Mouse (Mus musculus) layer of hippocampus, postnatal 10 days (tissue): ENCODE data around the gene Gm17349. TPM values are rescaled to one million over a fixed set of nuclear protein-coding genes. Genes with fewer than 3 reads are reported as not detected.
"Not testable (repeated sequence)": the region's sequence is repeated elsewhere in the genome, so short reads cannot be mapped to it uniquely, and the experiment has no call there.

Experiments used
- DNase-seq, 2 experiments: peaks; one replicate each; pipeline ENCODE4 v3.0.0; 2021; ENCODE audit warnings: low spot score in 2 of 2
- total RNA-seq, 2 experiments: library from RNA; stranded (reverse); gene quantifications; 2 replicates each; pipeline ENCODE4 v1.2.3; 2021

The Gm17349 gene
- total RNA-seq, 2 experiments from 2014 or later, result 1.5 to 2.2 TPM

DNA sequence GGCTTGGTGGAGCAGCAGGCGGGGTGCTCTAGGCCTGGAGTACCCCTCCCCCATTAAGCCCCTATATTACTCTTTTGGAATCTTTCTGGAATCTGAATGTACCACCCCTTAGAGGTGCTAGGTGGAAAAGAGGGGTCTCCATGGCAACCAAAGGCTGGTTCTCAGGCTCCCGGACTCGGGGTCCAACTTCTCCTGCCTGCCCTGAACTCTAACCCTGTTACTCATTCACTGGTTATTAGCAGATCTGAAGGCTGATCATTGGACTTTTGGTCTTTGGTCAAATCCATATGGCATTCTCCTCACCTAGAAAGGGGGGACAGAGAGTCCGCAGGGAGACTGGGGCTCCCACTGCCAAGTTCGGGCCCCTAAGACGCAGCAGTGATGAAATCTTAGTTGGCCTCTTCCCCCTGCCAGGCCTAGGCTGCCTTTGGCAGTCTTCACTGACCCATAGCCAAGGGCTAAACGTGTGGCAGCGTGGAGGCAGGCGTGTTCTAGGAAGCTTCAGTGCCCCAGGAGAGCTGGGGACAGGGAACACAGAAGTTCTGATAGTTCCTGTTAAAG, 13.3 kb upstream of the Gm17349 start:
- DNase-seq, result no peak

DNA sequence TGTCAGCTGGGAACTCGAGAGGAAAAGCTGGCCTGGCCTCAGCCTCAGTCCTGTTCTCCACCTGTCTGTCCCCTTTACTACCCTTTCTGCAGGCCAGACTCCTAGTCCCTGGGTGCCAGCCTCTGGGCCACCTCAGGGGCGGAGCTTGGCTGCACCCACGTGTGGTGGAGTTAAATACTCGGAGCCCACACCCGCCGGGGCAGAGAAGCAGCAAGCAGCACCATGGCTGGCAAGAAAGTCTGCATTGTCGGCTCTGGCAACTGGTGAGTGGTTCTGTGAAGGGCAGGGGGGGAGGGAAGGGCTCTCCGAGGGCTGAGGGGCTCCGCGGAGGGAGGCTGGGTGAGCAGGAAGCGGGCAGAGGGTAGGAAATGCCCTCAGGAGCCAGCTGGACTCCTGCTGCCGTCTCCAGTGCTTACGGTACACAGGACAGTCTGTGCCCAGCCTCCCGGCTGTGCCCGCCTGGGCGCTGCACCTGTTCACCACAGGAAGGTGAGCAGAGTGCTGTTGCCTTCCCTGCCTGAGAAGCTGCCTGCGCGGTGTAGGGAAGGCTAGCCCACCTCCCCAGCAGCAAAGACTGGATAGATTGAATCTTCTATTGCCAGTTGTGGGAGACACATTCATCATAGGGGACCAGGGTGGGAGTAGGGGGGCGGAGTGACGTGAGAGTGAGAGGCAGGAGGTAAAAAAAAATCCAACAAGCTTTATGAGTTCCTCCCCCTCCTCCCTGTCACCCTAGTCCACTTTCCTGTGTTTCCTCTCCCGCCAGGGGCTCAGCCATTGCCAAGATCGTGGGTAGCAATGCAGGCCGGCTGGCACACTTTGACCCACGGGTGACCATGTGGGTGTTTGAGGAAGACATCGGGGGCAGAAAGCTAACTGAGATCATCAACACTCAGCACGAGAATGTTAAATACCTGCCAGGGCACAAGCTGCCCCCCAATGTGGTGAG, 12.4 kb upstream of the Gm17349 start, which contains the start of gene Gpd1:
Gpd1 (plus strand) TSS at position 130 of the 949 bp plus-strand sequence.
- peak; percentile 67 to 73 for DNase-seq

DNA sequence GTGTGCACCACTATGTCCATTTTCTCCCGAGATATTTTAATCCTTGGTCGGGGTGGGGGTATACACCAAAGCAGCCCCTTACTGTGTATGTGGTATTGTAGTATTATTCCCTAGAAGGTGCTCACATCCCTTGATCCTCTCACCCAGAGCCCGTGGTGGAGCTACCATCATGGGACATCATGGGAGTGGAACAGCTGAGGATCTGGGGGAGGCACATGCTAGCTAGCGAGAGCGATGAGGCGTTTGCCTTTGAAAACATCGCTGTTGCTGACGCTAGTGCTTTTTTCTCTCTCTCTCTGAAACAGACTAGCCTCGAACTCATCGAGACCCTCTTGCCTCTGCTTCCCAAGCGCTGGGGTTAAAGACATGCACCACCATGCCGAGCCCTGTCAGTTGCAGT, 11.5 kb upstream of the Gm17349 start:
- no peak for DNase-seq

DNA sequence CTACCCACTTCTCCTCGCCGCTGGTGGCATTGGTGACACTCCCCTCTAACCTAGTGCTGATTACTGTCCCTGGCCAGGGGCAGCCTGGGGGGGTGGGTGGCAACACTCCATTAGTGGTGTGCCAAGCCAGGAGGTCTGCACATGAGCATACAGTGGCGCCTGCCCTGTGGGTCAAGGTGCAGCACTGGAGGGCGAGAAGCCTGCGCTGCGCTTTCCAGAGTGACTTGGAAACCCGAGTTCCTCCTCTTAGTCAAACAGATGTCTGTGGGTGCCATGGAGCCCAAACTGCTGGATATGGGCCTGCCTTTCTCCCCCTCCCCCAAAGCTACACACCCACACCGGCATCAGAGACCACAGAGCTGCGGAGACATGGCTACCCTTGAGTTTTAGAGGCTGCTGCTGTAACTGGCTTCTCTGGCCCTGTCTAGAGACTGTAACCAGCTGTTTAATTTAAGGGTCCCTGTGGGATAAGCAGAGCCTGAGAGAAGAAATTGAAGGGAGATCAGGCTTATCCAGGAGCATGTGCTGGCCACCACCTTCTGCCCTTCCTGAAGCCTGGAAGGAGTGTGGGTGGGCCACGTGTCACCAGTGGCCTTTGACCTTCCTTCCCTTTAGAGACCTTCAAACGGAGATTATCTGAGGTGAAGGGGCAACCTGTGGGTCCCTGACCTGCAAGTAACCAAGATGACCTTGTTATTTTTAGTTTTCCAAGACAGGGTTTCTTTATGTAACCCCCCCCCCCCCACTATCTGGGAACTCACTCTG, 10.9 kb upstream of the Gm17349 start:
- peak; percentile 48 to 53 for DNase-seq

DNA sequence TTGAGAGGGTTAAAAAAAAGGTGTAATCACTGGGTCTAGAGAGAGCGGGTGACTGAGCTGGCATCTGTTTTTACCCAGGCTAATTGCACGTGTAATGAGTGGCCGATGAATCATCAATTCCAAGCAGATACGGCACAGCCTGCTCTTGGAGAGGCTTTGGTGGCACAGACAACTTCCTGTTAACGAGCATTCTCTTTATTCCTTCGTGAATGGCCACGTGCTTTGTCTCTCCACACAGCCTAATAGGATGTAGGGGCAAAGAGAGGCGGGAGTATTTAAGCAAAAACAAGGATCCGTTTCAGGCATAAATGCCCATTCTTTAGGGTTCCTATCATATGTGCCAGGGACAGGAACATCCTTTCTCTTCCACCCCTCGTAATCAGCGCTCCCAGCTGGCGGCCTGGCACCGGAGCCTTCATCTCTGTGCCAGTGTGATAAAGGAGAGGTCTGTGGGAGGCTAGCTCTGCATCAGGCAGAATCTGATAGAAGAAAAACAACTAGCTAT, 10.1 kb upstream of the Gm17349 start:
- peak; percentile 76 to 83 for DNase-seq

DNA sequence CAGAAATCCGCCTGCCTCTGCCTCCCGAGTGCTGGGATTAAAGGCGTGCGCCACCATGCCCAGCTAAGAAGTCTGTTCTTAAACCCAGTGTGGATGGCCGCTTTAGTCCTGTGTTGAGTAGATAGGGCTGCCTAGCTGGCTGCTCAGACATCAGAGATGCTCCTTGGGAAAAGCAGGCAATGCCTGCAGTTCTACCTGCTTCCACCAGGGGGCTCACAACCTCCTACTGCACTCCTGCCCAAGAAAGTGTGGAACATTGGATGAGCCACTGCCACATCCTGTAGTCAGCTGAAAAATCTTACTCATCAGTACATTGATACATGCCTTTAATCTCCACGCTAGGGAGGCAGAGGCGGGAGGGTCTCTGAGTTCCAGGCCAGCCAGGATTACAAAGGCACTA, 9.6 kb upstream of the Gm17349 start:
- DNase-seq, result peak; percentile 84 to 85

DNA sequence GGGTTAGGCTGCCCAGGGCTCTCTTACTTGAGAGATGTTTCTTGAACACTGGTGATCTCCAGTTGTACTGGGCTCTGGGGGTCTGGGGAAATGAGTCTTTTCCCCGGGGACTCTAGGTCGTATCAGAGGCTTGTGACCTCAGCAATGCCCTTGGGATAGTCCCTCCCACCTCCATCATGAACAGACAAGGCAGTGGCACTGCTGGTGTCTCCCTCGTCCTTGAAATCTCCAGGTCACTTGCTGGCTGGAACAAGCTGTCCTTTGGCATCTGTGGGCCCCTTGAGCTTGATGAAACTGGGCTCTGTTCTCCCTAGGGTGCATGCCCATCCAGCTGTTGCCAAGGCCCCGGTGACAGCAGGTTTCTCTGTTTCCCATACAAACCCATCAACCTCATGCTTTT, 8.9 kb upstream of the Gm17349 start:
- DNase-seq, result no peak

DNA sequence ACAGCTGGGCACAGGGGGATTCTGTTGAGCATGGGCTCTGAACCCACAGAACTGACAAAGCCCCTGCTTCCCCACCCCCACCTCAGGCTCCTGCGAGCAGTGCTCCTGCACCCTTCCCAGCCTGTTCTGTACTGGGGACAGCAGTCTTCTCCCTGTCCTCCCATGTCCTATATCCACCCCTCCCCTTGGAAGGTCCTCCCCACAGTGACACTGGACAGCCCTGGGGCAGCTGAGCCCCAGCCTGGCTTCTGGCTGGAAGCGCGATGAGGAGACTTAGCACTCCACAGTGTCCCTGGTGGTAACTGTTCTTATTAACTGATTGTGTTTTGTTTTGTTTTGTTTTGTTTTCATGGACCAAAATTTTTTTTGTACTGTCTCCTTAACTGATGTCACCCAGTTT, 8.3 kb upstream of the Gm17349 start:
- no peak for DNase-seq

DNA sequence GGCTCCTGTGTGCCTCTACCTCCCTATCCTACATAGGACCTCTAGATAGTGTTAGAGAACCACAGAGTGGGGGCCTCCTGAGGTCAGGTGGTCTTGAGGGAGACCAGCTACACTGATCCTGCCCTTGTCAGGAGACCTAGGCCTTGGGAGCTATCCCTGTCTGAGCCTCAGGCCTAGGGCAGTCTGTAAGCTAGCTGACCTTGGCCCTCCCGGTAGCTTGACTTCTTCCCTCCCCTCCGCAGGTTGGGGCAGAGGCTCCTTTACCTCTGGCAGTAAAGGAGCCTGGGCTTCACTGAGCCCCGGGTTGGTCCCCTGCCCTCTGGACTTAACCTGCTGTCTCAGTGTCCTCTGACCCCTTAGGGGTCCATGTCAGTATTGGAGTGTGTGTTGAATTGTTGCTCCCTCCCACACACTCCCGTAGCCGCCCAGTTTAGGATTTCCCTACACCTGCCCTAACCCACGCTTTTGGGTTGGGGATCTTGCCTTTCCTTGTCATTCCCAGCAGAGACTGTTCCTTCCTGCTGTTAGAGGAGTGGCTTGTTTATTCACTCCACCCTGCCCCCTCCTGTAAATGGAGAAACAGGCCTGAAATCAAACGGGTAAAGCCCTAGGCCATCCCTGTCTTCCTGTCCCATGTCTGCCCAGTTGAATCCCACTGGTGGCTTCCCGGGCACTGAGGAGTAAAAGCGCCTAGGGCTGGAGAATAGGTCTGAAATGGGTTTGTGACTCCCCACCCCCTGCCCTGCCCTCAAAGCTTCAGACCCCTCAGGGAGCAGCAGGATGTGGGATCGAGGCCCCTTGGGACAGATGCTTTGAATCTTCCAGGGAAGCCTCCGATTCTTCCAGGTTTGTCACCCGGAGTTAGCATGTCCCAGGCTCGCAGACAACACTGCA, 7.6 kb upstream of the Gm17349 start:
- DNase-seq, result no peak

DNA sequence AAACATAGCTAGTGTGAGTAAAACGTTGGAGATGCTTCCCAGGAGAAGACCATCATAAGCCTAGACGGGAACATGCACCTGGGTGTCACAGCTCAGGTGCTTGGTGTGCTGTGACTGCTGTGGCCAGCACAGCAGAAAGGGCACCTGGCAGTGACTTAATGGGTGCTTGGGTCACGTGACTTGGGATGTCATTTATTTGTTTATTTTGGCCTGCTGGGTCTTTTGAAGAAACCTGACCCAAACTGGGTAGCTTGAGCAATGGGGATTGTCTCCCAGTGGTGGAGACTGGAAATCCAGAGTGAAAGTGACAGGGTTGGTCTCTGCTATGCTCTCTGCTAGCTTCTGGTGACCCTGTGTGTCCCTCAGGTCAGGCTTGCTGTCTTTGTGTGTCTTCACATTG, 6.2 kb upstream of the Gm17349 start:
- DNase-seq, result no peak

DNA sequence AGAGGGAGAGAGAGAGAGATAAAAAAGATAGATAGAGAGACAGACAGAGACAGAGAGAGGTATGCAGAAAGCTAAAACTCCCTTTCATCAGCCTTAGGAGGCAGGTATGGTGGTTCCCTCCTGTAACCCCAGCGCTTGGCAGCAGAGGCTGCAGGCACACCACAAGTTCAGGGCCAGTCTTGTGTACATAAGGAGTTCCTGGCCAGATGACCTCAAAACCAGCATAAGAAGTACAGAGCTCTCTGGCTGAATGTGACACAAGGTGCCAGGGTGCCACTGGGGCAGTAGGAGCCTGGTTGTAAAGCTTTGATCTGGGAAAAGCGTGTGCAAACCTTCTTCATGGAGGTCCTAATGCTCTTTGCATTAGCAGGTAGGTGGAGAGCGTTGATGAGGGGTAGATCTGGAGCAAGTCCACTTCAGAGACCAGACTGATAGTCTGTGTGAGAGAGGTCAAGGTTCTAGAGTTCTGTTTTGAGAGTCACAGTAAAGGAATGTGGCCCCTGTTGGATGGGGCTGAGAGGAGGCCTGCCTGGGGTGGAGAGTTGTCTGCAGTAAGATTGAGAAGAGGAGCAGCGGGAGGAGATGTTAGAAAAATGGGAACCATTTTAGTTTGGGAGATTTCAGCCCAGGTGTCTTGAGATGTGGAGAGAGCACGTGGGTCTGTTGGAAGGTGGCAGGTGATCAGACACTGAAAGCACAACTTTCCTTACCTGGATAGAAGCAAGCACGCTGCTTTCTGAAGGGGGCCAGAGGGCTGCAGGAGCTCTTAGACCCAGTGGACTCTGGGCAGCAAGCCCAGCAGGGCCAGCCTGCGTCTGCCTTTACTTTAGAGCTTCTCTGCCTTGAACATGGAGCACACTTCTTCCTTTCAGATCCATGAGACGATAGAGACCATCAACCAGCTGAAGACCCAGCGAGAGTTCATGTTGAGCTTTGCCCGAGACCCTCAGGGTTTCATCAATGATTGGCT, 5.2 kb upstream of the Gm17349 start:
- DNase-seq, result no peak

DNA sequence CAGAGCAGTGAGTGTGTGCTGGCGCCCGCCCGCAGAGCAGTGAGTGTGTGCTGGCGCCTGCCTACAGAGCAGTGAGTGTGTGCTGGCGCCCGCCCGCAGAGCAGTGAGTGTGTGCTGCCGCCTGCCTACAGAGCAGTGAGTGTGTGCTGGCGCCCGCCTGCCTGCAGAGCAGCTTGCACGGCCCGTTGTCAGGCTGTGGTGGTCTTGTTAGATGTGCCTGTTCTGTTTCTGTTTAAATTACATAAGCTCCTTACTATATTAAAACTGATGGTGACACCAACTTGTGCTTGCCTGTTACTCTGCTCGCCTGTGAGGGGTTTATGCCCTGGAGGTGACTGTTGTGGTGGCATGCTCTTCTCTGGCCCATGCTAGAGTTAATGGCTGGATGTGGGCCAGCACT, 2.9 kb upstream of the Gm17349 start:
- DNase-seq, result no peak

DNA sequence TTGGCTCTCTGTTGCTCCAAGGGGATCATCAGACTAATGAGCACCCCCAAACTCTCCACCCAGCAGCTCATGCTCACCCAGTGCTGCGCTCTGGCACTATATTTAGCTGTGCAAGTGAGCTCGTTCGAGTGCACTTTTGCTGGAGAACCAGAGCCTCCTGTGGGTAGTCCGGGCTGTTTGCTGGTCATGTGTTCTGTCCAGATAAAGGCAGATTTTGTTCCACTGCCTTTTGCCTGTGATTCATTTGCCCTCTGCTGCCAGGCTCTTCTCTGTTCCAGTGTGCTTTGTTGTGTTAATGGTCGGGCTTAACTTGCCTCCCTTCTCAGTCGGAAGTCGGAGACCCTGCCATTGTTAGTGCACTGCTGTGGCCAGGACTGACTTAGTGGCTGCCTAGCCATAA, 409 bp downstream of the Gm17349 start:
- DNase-seq, result no peak

DNA sequence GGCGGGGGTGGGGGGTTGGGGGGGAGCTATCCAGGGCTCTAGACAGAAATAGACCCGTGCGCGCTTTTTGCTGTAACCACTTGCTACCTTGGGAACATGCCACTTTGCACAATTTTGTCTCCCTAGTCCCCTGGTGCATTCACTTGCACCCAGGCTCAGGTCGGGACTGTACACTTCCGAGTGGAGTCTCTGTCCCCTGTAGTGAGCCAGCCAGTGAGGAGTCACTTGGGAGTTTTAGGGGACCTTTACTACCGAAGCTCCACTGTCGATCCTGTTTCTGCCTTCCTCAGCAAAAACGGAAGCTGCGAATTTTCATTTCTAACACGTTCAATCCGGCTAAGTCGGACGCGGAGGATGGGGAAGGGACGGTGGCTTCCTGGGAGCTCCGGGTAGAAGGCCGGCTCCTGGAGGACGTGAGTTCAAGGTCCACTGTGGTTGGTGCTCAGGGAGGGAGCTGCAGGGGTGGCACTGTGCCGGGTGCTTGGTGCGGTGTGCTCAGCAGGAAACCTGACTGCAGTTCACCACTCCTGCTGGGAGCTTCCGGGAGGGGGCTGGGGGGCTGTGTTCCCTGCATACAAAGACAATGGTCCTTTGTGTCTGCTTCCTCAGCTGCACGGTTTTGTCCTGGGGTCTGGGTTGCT, 1.1 kb downstream of the Gm17349 start:
- DNase-seq, result peak in 1 of 2 experiments; percentile 52

DNA sequence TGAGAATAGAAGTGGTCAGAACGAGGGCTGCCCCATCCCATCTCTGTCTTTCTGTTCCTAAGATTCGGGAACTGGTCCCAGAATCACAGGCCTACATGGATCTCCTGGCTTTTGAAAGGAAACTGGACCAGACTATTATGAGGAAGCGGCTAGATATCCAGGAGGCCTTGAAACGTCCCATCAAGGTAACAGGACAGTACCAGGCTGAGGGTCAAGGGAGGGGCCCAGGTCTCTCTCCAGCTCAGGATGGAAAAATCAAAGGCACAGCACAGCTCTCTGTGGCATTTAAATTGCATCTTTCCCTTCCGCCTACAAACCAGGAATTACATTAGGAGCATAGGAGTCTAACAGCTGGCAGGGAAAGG, 1.6 kb downstream of the Gm17349 start:
- no peak for DNase-seq

DNA sequence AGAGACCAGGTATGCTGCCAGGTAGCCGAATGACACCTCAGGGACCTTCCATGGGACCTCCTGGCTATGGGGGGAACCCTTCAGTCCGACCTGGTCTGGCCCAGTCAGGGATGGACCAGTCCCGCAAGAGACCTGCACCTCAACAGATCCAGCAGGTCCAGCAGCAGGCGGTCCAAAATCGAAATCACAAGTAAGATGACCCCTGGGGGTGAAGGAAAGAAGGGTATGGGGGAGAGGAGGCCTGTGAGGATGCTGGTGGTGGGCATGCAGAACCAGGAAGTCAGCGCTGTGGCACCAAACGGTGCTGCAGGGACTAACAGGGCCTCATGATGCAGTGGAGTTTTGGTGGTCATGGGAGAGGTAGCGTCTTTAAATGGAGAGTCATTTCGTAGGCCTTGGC, 2.2 kb downstream of the Gm17349 start:
- no peak for DNase-seq

DNA sequence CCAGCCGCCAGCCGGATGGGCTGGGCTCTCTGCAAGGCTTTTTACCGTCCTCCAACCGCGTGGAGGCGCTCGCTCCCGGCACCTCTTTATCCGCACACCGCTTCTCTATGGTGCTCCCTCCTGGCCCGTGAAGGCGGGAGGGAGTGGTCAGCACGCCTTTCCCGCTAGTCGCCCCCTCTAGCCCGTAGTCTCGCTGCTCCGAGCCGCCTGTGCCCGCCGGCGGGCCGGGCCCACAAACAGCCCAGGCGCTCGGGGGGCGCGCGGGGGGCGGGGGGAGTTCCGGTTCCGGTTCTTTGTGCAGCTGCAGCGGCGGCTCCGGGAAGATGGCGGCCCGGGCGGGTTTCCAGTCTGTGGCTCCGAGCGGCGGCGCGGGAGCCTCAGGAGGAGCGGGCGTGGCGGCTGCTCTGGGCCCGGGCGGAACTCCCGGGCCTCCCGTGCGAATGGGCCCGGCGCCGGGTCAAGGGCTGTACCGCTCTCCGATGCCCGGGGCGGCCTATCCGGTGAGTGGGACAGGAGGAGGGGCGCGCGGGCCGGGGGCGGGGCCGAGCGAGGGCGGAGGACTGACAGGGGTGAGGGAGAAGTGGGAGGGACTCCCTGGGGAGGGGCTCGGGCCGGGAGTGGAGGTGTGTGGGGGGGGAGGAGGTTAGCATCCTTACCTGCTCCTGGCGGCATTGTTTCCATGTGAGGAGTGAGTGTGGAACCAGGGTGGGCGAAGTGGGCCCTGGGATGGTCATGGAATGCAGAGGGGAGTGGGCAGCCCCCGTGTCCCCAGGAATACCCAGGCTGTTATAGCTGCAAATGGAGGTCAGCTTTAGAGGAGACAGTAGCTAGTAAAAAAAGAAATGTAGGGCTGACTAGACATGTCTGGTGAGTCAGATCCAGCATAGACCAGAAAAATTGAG, 3.0 kb downstream of the Gm17349 start, which contains the start of gene Smarcd1:
Smarcd1 (plus strand) TSS at position 131 of the 902 bp plus-strand sequence.
- DNase-seq, result peak; percentile 98

DNA sequence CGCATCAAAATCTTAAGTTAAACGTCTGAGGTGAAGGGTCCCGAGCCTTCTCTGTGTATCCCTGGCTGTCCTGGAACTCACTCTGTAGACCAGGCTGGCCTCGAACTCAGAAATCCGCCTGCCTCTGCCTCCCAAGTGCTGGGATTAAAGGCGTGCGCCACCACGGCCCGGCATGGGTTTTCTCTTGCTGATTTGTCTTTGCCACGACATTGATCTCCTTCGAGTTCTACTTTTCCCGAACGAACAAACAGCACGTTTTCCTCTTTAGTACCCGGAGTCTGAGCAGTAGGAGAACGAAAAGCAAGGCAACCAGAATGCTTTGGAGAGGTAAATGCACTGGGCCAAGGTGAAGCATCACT, 3.7 kb downstream of the Gm17349 start:
- not testable (repeated sequence) for DNase-seq
